Mouse (Mus musculus) bone marrow macrophage, adult 2 months (primary cell): Measurements from ENCODE around the gene Fam228a.
"Not testable (repeated sequence)": the region's sequence is repeated elsewhere in the genome, so short reads cannot be mapped to it uniquely, and the experiment has no call there.

ENCODE experiments used
- CTCF ChIP-seq: IDR thresholded peaks from 2 replicates; pipeline ENCODE4 v1.5.1; 2012; ENCODE audit warnings: low read depth, mild to moderate bottlenecking, low read length, moderate library complexity
- POLR2A ChIP-seq: IDR thresholded peaks from 2 replicates; pipeline ENCODE4 v1.6.1; 2012; ENCODE audit warnings: mild to moderate bottlenecking, low read depth, low read length, borderline replicate concordance

- TF ChIP-seq CTCF, POLR2A: not testable (repeated sequence)
These were observed 32.6 kb downstream of the Fam228a start for GRCm38 (mm10) chr12:4705626-4706025.
